Mouse (Mus musculus): Measurements from ENCODE around the gene F2r. TPM values are rescaled to one million over a fixed set of nuclear protein-coding genes. Genes with fewer than 3 reads are reported as not detected.
A peak's percentile ranks its signal among the peaks of the same experiment; 100 is the strongest.

F2r gene
- 124 and 129 TPM in 2 replicates for polyA plus RNA-seq (2015; fragmentation: Nextera tagmentation; extraction: Ambion mirVana)

GRCm38 (mm10) chr13:95618309-95618712 is at the start of gene F2r:
F2r (minus strand) TSS chr13:95618487.
- Histone ChIP-seq H3K36me3 (peaks cover 4% of the 10 kb centered on the region; the same call in 1 of the 2 replicates), H3K27ac (replicated peaks) (peak within 1 kb of the TSS; percentile 93), H3K27me3 (replicated peaks) (no peaks in the 10 kb centered on the region), H3K4me2 (peak within 1 kb of the TSS; percentile 88), H3K4me3 (peak within 1 kb of the TSS; percentile 87), H3K4me1 (peaks cover 52% of the 10 kb centered on the region), H3K9me3 (no peaks in the 10 kb centered on the region), H3K9ac (peak within 1 kb of the TSS; percentile 99)
- ATAC-seq (ENCODE audit: extremely low read depth, insufficient number of reproducible peaks, low FRiP score, low TSS enrichment), result peak; percentile 87
- under 1% methylated on average over 38 of the region's 42 CpGs for WGBS

- H3K27ac ChIP-seq (replicated peaks), result no peak overlapping the region
- H3K4me3 ChIP-seq, result no peak overlapping the region
- no peak for ATAC-seq (ENCODE audit: extremely low read depth, insufficient number of reproducible peaks, low FRiP score, low TSS enrichment)
- no peak overlapping the region for H3K9ac ChIP-seq
- no peaks in the 10 kb centered on the region for H3K9me3 ChIP-seq
- H3K4me1 ChIP-seq, result peaks cover 11% of the 10 kb centered on the region
- H3K36me3 ChIP-seq, result peaks cover 27% of the 10 kb centered on the region
- H3K27me3 ChIP-seq (replicated peaks), result no peaks in the 10 kb centered on the region
- WGBS, result 12% methylated on average over 7 of the region's 7 CpGs
- H3K4me2 ChIP-seq, result peak overlapping the region; percentile 39; the same call in 1 of the 2 replicates
Observed at GRCm38 (mm10) chr13:95667260-95667659, 49.0 kb upstream of the F2r start.

GRCm38 (mm10) chr13:95665644-95666356 is 47.5 kb upstream of the F2r start:
- Histone ChIP-seq H3K9ac (no peak overlapping the region), H3K27ac (replicated peaks) (no peak overlapping the region), H3K4me1 (no peaks in the 10 kb centered on the region), H3K9me3 (no peaks in the 10 kb centered on the region), H3K36me3 (peaks cover 29% of the 10 kb centered on the region), H3K4me2 (no peak overlapping the region), H3K4me3 (no peak overlapping the region), H3K27me3 (replicated peaks) (no peaks in the 10 kb centered on the region)
- no peak for ATAC-seq (ENCODE audit: extremely low read depth, insufficient number of reproducible peaks, low FRiP score, low TSS enrichment)
- 83% methylated on average over 13 of the region's 13 CpGs for WGBS

- no peak for ATAC-seq (ENCODE audit: extremely low read depth, insufficient number of reproducible peaks, low FRiP score, low TSS enrichment)
- Histone ChIP-seq H3K9me3 (no peaks in the 10 kb centered on the region), H3K27me3 (replicated peaks) (no peaks in the 10 kb centered on the region), H3K4me3 (no peak overlapping the region), H3K9ac (no peak overlapping the region), H3K4me2 (no peak overlapping the region), H3K36me3 (peaks cover 23% of the 10 kb centered on the region; the same call in 1 of the 2 replicates), H3K27ac (replicated peaks) (no peak overlapping the region), H3K4me1 (peaks cover 11% of the 10 kb centered on the region)
- WGBS, result 94% methylated on average over 4 of the region's 4 CpGs
Observed at GRCm38 (mm10) chr13:95663834-95664233, 45.5 kb upstream of the F2r start.

GRCm38 (mm10) chr13:95659432-95659831 is 41.1 kb upstream of the F2r start:
- no peak for ATAC-seq (ENCODE audit: extremely low read depth, insufficient number of reproducible peaks, low FRiP score, low TSS enrichment)
- Histone ChIP-seq H3K9ac (no peak overlapping the region), H3K4me3 (no peak overlapping the region), H3K9me3 (no peaks in the 10 kb centered on the region), H3K36me3 (peaks cover 14% of the 10 kb centered on the region; the same call in 1 of the 2 replicates), H3K4me1 (peaks cover 38% of the 10 kb centered on the region), H3K4me2 (no peak overlapping the region), H3K27me3 (replicated peaks) (no peaks in the 10 kb centered on the region), H3K27ac (replicated peaks) (peak overlapping the region; percentile 65)
- 55% methylated on average over 7 of the region's 7 CpGs for WGBS

- WGBS, result 25% methylated on average over 9 of the region's 9 CpGs
- Histone ChIP-seq H3K9me3 (no peaks in the 10 kb centered on the region), H3K4me1 (peaks cover 42% of the 10 kb centered on the region), H3K9ac (0 out of 2 replicates have a peak overlapping the region, but pooled peaks have one; percentile 7), H3K4me3 (no peak overlapping the region), H3K27me3 (replicated peaks) (no peaks in the 10 kb centered on the region), H3K27ac (replicated peaks) (peak overlapping the region; percentile 74), H3K36me3 (peaks cover 1% of the 10 kb centered on the region; the same call in 1 of the 2 replicates), H3K4me2 (peak overlapping the region; percentile 16; the same call in 1 of the 2 replicates)
- ATAC-seq (ENCODE audit: extremely low read depth, insufficient number of reproducible peaks, low FRiP score, low TSS enrichment), result 0 out of 2 replicates have a peak, but pooled peaks have one; percentile 14
Observed at GRCm38 (mm10) chr13:95657171-95657570, 38.9 kb upstream of the F2r start.

GRCm38 (mm10) chr13:95655284-95655683 is 37.0 kb upstream of the F2r start:
- no peak for ATAC-seq (ENCODE audit: extremely low read depth, insufficient number of reproducible peaks, low FRiP score, low TSS enrichment)
- Histone ChIP-seq H3K4me1 (peaks cover 42% of the 10 kb centered on the region), H3K4me3 (no peak overlapping the region), H3K9me3 (no peaks in the 10 kb centered on the region), H3K27ac (replicated peaks) (peak overlapping the region; percentile 71), H3K9ac (peak overlapping the region; percentile 12), H3K36me3 (no peaks in the 10 kb centered on the region), H3K4me2 (peak overlapping the region; percentile 39), H3K27me3 (replicated peaks) (no peaks in the 10 kb centered on the region)
- WGBS, result 20% methylated on average over 9 of the region's 9 CpGs

GRCm38 (mm10) chr13:95653696-95654095 is 35.4 kb upstream of the F2r start:
- WGBS, result 68% methylated on average over 4 of the region's 4 CpGs

GRCm38 (mm10) chr13:95651870-95652668 is 33.8 kb upstream of the F2r start:
- ATAC-seq (ENCODE audit: extremely low read depth, insufficient number of reproducible peaks, low FRiP score, low TSS enrichment), result no peak
- Histone ChIP-seq H3K4me1 (peaks cover 30% of the 10 kb centered on the region), H3K4me3 (no peak overlapping the region), H3K9ac (no peak overlapping the region), H3K36me3 (no peaks in the 10 kb centered on the region), H3K9me3 (no peaks in the 10 kb centered on the region), H3K27ac (replicated peaks) (no peak overlapping the region), H3K27me3 (replicated peaks) (no peaks in the 10 kb centered on the region), H3K4me2 (no peak overlapping the region)
- 65% methylated on average over 7 of the region's 7 CpGs for WGBS

More at GRCm38 (mm10) chr13:95653696-95654095, 35.4 kb upstream of the F2r start:
- no peak overlapping the region for H3K9ac ChIP-seq
- peaks cover 30% of the 10 kb centered on the region for H3K4me1 ChIP-seq
- H3K27ac ChIP-seq (replicated peaks), result no peak overlapping the region
- H3K36me3 ChIP-seq, result no peaks in the 10 kb centered on the region
- no peak overlapping the region for H3K4me2 ChIP-seq
- H3K4me3 ChIP-seq, result no peak overlapping the region
- no peak for ATAC-seq (ENCODE audit: extremely low read depth, insufficient number of reproducible peaks, low FRiP score, low TSS enrichment)
- H3K27me3 ChIP-seq (replicated peaks), result no peaks in the 10 kb centered on the region
- no peaks in the 10 kb centered on the region for H3K9me3 ChIP-seq

GRCm38 (mm10) chr13:95649941-95650340 is 31.7 kb upstream of the F2r start:
- Histone ChIP-seq H3K27me3 (replicated peaks) (no peaks in the 10 kb centered on the region), H3K36me3 (no peaks in the 10 kb centered on the region), H3K27ac (replicated peaks) (no peak overlapping the region), H3K4me1 (peaks cover 14% of the 10 kb centered on the region), H3K9me3 (no peaks in the 10 kb centered on the region), H3K9ac (no peak overlapping the region), H3K4me2 (no peak overlapping the region), H3K4me3 (no peak overlapping the region)
- no peak for ATAC-seq (ENCODE audit: extremely low read depth, insufficient number of reproducible peaks, low FRiP score, low TSS enrichment)
- 79% methylated on average over 3 of the region's 3 CpGs for WGBS

GRCm38 (mm10) chr13:95647248-95647647 is 29.0 kb upstream of the F2r start:
- Histone ChIP-seq H3K36me3 (no peaks in the 10 kb centered on the region), H3K4me1 (peaks cover 26% of the 10 kb centered on the region), H3K27ac (replicated peaks) (peak overlapping the region; percentile 43), H3K27me3 (replicated peaks) (no peaks in the 10 kb centered on the region), H3K4me2 (no peak overlapping the region), H3K4me3 (no peak overlapping the region), H3K9ac (no peak overlapping the region), H3K9me3 (no peaks in the 10 kb centered on the region)
- ATAC-seq (ENCODE audit: extremely low read depth, insufficient number of reproducible peaks, low FRiP score, low TSS enrichment), result no peak
- 47% methylated on average over 4 of the region's 4 CpGs for WGBS

All from heart, embryonic 13.5 days (tissue).